Mouse (Mus musculus) mature B cell (primary cell): ENCODE measurements around the gene Ern1.

Experiments
- in situ Hi-C: fragments of 300-500 bp; cut with MboI; formaldehyde crosslinking; loops from 2 replicates; pipeline ENCODE4 v1.14.3; 2019

Ern1 gene

DNA sequence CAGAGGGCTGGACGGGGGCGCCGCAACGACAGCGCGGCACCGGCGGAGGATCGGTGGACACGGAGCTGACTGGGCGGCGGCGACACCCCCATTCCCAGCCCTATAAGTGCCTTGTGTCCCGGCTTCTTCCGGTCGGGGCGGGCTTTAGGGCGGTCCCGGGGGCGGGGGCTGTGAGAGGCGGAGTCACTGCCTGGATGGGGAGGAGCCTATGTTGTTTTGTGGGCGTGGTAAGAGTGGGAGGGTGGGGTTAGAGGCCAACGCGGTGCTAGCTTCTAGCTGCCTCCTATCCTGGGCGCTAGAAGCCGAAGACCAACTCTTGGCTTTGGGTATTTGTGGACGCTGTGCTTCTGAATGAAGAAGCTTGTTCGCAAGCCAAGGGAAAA is at the start of gene Ern1:
TSS of gene Ern1 (minus strand) at position 120 of the 383 bp plus-strand sequence.
- in situ Hi-C loops: no loop called here

DNA sequence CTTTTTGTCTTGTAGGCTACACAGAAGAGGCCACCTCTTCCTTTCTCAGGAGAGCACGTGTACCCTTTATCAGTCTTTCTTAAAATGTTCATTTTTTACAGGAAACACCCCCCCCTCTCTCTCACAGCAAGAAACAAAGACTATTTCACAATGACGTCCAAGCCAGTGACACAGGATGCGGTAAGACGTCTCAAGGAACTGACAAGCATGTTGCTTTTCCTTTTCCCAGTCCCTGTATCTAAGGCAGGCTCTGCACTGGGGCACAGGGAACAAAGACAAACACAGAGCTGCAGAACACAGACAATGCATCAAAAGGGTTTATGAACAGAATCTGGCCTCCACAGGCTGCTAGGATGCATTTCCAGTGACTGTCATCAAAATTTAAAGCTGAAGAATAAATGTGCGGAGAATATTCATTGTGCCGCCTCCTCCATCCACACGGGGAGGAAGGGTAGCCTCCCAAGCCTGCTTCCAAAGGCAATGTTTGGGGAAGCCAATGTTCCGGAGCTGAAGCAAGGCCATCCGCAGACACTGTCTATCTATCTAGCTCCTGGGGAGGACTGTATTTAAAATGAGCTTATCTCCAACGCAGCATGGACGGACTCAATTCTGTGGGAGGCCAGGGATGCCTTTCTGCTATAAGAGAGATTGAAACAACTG is 48.7 kb upstream of the Ern1 start:
- in situ Hi-C loops: no loop called here

DNA sequence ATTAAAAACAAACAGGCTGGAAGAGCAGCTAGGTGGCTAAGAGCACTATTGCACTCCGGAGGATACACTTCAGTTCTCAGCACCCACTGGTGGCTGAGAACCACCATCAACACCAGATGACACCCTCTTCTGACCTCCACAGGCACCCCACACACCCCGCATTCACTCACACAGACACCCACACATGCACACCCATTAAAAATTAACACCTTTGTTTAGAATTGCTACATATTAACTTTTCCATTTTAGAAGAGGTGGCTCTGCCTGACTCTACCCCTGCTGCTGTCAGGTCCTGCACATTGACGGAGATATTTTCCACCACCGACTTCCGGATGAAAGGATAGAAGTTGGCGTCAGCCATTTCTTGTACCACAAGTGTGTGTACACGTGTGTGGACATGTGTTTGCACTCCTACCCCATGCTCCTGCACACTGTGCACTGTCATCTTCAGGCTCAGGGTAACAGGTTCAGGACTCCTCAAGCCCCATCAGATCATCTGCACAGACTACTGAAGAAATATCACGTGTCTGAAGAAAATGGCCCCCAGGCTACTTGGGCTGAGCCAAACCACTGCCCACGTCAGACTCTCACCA is 48.1 kb upstream of the Ern1 start:
- in situ Hi-C loops: no loop called here

DNA sequence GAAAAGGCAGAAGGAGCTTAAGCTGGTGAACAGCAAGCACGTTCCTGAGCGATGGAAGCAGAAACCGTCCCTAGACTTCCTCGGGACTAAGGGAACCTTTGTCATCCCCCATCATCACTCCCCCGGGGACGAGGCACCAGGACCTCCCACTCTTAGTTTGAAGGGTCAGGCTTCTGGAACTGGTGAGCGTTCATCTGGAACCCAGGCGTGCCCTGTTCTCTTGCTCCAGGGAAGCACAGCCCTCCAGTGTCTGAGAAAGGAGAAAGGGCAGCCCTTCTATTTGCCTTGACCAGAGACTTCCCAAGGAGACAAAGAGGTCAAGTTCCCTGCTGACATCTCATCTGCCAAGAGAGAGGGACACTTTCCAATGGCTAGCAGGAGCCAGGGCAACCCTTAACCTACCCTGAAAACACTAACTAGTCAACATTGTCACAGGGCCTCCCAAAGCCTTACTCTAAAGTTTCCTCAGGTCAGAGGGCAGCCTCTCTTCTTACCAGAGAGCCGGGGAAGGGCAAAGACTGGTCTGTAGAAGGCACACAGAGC is 44.7 kb upstream of the Ern1 start:
- in situ Hi-C loops: no loop called here

DNA sequence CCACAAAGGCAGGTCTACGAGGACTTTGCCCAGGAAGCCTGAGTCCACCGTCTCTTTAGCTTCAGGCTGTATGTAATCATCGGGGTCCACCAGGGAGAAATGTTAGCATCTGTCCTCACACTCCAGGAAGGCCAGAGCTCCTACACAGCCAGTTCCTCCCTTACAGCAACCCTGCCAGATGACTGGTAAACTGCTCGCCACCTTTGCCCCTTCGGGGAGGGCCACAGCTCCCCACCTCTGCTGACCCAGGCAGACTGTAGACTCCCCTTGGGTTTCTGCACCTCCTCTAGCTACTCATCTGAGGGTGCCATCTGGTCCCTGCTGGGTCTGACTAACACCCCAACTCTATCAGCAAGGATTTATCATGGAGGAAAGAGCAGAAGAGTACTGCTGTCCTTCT is 42.1 kb upstream of the Ern1 start:
- in situ Hi-C loops: loop anchor here (10.0 kb wide), 1 partner anchor 95 kb away; no protein-coding TSS in a partner anchor

DNA sequence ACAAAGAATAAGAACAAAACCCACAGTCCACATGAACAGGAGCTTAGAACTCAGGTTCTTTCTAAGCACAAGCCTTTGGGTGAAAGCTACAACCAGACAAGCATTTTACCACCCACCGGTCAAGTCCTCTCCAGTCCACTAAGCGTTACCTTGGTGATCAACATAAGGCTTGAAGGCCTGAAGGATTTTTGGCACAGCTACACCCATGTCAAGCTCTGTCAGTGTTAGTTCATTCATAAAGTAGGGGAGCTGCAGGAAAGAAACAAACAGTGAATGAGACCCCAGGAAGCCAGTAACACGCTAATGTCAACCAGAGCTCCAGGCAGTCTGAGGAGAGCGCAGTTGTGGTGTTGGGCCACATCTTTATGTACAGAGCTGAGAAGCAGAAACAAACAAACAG is 41.5 kb upstream of the Ern1 start:
- in situ Hi-C loops: loop anchor here (10.0 kb wide), 1 partner anchor 96 kb away; no protein-coding TSS in a partner anchor

DNA sequence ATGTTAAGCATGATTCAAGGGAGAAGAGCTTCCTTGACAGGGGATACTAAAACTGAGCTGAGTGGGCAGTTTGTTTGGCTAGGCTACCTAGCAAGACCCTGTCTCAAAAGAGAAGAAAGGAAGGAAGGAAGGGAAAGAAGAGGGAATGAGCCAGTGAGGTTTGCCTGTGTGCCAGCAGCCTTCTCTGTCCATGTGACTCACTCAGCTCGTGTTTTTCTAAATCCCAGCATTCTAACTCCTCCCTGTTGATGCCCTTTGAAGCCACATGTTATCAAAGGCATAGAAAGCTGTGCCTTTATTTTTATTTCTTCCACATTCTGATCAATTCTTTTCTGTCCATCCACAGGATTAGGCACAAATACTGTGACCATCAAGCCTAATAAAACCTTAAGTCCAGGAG is 40.3 kb upstream of the Ern1 start:
- in situ Hi-C loops: loop anchor here (10.0 kb wide), 1 partner anchor 97 kb away; no protein-coding TSS in a partner anchor

DNA sequence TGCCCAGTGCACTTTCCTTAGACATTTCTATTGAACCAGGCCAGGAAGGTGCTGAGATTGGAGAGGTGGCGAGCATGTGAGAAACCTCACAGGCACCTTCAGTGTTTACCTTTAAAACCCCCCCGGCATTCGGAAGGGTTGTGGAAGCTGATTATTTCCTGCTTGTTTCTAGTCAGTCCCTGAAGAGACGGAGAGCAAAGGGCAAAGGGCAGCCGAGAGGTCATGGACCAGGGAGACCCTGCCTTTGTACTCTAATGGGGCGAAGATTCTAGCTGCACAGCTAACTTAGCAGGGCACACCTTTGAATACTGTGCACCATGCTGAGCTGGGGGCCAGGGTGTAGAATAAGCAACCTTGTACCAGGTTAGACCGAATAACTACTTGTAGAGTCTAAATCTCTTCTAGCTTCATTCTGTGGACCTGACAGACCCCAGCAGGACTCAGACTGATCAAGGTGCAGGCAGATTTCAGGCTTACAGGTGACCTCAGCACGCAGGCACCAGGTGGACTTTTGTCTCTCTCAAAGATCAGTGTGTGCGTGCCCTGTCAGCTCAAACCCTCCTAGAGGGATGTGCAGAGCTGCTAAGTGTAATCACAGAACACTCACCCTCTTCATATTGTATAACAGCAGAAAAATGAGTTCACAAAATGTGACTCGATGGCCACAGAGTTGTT is 39.6 kb upstream of the Ern1 start:
- in situ Hi-C loops: loop anchor here (10.0 kb wide), 1 partner anchor 98 kb away; no protein-coding TSS in a partner anchor

DNA sequence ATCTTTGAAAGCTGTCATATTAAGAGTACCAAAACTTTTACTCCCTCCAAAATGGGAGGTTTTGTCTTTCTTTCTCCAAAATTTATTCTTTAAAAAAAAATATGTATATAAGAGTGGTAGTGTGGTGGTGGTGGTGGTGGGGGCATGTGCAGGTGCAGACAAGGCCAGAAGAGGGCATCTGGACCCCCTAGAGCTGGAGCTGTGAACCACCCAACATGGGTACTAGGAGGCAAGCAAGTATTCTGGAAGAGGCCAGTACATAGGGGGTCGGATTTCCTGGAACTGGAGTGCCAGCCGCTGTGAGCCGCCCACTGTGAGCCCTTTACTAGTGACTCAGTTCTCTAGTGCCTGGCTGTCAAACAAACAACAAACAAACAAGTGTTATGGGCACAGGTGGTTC is 34.9 kb upstream of the Ern1 start:
- in situ Hi-C loops: loop anchor here (10.0 kb wide), 1 partner anchor 102 kb away; no protein-coding TSS in a partner anchor

DNA sequence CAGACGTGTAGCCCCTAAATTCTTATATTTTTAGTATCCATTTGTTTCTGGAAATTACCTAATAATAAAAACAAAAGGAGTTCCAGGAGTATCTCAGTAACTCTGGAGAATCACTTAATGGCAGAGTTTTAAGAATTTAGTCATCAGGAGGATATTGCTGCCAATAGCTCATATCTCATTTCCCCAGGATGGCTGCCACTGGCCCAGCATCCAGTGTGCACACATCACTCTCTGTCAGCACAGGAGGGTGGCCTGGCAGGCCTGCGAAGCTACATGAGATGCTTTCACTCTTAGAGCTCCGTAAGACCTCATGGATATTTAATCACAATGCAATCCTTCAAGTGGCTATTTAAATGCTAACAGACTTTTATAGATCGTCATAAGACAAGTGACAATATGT is 34.0 kb upstream of the Ern1 start:
- in situ Hi-C loops: loop anchor here (10.0 kb wide), 1 partner anchor 103 kb away; no protein-coding TSS in a partner anchor

DNA sequence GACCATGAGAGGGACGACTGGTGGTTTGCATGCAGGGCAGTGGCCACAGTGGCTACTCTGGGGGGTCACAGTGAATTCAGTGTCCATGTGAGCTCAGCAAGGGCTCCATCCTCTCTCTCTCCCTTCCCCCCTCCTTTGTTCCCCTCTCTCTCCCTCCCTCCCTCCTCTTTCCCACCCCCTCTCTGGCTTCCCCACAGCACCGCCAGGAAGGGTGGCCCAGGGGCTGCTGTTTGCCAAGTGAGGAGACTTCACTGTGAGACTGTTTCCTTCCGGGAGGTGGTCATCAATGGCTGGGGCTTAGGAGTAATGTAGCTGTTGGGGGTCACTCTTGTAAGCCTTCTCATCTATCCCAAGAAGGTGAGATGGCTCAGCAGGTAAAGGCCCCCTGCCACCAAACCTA is 32.8 kb upstream of the Ern1 start:
- in situ Hi-C loops: loop anchor here (10.0 kb wide), 1 partner anchor 104 kb away; no protein-coding TSS in a partner anchor

DNA sequence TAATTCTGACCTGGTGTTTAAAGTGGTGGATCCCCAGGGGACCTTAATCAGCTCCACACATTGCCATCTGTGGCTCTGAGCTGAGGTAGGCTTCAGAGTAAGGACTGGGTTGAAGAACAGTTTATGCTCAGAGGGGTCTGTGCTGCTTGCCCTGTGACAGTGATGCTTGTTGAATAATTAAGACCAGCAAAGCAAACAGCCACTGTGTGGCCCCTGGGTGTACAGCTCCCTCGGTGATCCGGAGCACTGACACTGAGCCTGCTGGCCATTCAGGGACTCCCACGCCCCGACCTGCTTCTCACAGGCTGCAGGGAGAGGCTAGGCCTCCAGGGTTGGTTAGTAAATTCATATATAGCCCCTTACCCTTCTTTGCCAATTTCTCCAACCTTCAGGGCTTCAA is 31.9 kb upstream of the Ern1 start:
- in situ Hi-C loops: no loop called here

DNA sequence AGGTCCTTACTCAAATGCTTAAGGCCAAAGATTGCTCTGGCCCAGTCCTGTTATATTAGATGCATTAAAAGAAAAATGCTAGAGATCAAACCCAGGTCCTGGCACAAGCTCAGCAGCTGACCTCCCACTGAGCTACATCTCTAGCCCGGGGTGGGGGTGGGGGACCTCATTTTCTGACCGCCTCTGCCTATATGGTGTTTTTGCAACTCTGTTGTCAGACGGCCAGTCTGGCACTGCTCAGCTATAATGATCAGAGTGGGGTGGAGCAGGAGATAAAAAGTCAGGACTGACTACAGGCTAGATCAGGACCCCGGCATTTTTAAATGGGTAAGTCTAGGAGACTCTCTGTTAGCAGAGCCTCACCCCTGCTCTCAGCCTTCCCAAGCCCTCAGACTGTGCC is 30.7 kb upstream of the Ern1 start:
- in situ Hi-C loops: no loop called here

DNA sequence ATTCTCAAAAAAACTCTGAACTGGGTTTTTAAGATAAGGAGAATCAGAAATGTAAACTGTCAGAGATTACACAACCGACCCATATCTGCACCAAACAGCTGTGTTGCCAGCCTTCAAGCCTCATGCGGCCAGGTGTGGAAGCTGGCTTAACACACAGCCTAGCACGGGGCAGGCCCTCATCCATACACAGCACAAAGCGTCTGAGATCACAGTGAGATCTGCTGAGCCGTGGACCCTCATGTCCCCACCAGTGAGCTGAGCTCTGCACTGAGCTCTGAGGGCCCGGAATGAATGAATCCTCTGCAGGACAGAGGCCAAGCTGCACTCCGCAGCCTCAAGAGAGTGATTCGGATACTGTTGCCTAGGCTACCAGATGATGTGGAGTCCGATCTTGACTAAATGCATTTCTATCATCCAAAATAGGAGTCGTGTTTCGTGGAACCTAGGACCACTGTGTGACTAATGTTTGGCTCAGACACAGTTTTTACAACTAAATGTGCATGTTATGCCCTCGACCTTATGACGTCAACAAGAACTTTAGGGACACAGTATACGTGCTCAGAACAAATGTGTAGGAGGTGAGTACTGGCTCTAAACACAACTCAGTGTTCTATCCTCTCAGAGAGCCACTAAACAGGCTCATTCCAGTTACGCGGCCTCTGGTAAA is 27.6 kb upstream of the Ern1 start:
- in situ Hi-C loops: no loop called here

DNA sequence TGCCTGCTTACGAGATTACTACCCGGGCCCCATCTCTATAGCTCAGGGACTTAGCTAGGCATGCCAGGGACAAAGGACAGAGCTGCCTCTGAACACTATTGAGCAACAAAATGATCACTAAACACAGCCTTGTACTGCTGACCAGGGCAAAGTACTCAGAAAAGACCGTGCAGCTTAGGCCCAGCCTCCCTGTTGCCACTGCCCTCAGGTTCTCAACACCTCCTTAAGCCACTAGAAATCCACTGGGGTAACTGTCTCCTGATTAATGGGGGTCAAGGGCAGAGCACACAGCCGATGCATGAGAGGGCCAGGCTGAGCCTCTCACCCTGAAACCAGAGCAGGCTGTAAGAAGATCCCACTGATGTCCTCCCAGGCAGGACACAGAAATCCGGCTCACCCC is 26.8 kb upstream of the Ern1 start:
- in situ Hi-C loops: no loop called here

DNA sequence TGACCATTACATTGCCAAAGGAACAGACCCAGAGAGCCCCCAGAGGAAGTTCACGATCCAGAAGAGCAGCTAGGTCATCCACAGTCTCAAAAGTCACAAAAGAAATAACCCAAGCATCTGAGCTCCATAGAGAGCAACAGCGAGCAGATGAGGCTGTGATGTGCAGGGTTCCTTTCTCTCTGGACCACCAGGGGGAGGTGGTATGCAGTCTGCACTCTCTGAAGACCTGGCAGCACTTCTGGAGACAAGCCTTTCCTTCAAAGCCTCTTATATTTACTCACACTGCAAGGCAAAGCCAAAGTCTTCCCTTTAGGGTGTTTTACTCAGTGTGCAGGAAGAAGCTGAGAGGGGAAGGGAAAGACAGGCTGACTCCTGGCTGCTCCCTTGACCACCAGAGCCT is 25.5 kb upstream of the Ern1 start:
- in situ Hi-C loops: no loop called here

DNA sequence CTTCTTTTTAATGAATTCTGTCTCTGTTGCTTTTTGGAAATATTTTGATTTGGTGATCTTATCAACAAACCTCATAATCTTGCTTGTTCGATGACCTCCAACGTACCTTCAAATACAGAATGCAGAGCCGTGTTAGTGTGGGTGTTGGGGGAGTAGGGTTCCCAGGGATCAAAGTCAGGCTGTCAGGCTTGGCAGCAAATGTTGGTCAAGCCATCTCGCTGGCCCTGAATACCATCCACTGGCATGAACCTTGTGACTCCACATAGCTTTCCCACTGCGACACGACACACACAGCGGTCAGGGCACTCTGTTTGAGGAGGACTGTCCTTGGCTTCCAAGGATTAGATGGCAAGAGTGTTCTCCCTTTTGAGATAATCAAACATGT is 24.3 kb upstream of the Ern1 start:
- in situ Hi-C loops: no loop called here

DNA sequence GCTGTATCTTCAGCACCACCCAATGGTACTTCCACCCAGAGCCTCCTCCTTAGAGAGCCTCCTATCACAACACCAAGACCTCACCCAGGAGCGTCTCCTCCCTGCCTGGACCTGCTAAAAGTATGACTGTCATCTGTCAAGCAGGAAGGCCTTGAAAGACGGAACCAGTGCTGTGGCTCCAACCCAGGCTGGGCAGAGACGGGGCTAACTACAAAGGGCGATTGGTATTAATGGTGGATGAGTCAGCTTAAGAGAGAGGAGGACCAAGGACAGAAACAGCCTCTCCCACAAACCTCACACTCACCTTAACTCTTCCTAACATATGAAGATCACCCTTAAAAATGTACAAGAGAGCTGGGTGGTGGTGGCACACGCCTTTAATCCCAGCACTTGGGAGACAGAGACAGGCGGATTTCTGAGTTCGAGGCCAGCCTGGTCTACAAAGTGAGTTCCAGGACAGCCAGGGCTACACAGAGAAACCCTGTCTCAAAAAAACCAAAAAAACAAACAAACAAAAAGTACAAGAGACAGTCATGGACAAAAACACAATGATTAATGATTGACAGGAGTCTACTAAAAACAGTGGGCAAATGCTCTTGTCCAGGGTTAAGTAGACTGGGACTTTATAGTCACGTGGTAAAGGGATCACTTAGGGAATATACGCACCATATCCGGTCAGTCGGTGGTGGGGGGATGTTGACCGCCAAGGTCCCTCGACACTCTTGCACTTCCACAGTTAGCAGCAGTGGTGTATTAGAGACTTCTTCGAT is 23.8 kb upstream of the Ern1 start:
- in situ Hi-C loops: no loop called here

DNA sequence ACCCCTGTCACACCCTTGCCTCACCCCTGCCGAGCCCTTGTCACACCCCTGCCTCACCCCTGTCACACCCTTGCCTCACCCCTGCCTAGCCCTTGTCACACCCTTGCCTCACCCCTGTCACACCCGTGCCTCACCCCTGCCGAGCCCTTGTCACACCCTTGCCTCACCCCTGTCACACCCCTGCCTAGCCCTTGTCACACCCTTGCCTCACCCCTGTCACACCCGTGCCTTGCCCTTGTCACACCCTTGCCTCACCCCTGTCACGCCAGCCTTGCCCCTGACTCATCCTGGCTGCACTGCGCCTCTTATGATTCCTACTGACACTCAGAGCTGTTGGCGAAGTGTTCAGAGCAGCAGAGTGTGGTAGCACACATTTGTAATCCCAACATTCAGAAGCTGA is 20.0 kb upstream of the Ern1 start:
- in situ Hi-C loops: no loop called here

DNA sequence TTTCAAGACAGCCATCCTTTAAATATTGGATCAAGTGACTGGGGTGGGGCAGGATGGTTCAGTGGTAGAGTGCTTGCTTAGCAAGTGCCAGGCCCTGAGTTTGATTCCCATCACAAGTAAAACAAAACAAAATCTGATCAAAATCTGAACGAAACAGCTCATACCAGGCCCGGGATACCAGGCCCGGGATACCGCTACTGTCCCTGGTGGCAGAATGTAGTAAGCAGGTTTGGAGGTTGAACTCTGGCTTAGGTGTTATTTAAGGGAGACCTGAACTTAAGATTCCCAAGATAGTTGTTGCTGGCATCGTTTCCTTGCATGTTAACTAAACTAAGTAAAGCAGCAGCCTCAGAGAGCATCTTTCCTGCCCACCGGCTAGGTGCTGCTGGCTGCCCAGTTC is 18.6 kb upstream of the Ern1 start:
- in situ Hi-C loops: no loop called here

DNA sequence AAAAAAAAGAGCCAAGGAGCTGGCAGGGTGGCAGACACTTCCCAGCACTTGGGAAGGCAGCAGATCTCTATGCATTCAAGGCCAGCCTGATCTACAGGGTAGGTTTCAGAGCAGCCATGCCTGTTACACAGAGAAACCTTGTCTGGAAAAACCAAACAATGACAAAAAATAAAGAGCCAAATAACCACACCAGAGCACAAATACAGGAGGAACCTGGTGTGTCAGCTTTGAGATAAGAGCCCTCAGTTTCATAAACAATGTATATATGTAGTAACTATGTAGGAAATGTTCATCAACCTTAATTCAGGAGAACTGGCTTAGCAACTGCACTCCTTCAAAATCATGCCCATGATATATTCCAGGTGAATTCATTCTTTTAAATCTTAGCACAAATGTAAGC is 16.5 kb upstream of the Ern1 start:
- in situ Hi-C loops: no loop called here

DNA sequence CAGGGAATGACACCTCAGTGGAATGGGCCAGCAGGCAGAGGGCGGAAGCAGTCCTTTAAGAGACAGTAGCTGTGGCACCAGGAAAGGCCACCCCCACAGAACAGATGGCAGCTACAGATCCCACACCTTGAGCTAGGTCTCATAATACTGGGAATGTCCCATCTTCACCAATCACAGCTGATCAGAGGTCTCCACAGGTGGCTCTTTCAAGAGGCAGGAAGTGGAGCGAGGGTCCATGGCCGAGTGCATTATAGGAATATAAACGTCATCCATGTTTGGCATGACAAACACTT is 15.7 kb upstream of the Ern1 start:
- in situ Hi-C loops: no loop called here
